Mouse (Mus musculus) lung, embryonic 14.5 days (tissue): ENCODE results near the gene Amfr. TPM values are rescaled to one million over a fixed set of nuclear protein-coding genes. Genes with fewer than 3 reads are reported as not detected.
"Not testable (repeated sequence)": the region's sequence is repeated elsewhere in the genome, so short reads cannot be mapped to it uniquely, and the experiment has no call there.

ENCODE experiments used
- ATAC-seq: fragments of 200-750 bp; cut with Nextera tagmentation; 2 replicates; pipeline ENCODE4 v1.8.0; 2017; ENCODE audit warnings: mild to moderate bottlenecking, moderate TSS enrichment, moderate library complexity; ENCODE audit not compliant: insufficient read depth
- DNase-seq: peaks from one replicate; pipeline ENCODE4 v3.0.0-alpha.2; 2015
- H3K27ac ChIP-seq: fragments of 300-500 bp; sonication (generic); 2 replicates; pipeline ENCODE4 v1.5.1; 2014; ENCODE audit warnings: low read depth, mild to moderate bottlenecking, moderate library complexity
- H3K27me3 ChIP-seq: fragments of 300-500 bp; sonication (generic); 2 replicates; pipeline ENCODE4 v1.6.1; 2014; ENCODE audit warnings: low read length, control low read depth; ENCODE audit not compliant: insufficient read depth
- H3K36me3 ChIP-seq: fragments of 300-500 bp; sonication (generic); 2 replicates; pipeline ENCODE4 v1.6.1; 2014; ENCODE audit warnings: control low read depth; ENCODE audit not compliant: insufficient read depth
- H3K4me1 ChIP-seq: fragments of 300-500 bp; sonication (generic); 2 replicates; pipeline ENCODE4 v1.6.1; 2014; ENCODE audit warnings: antibody characterized with exemption, control low read depth; ENCODE audit not compliant: insufficient read depth
- H3K4me2 ChIP-seq: fragments of 300-500 bp; sonication (generic); 2 replicates; pipeline ENCODE4 v1.6.1; 2014; ENCODE audit warnings: mild to moderate bottlenecking
- H3K4me3 ChIP-seq: fragments of 300-500 bp; sonication (generic); 2 replicates; pipeline ENCODE4 v1.5.1; 2014; ENCODE audit warnings: low read depth, low read length
- H3K9ac ChIP-seq: fragments of 300-500 bp; sonication (generic); 2 replicates; pipeline ENCODE4 v1.6.1; 2014
- H3K9me3 ChIP-seq: fragments of 300-500 bp; sonication (generic); 2 replicates; pipeline ENCODE4 v1.6.1; 2016; ENCODE audit warnings: low read depth, low read length, control low read depth
- CTCF ChIP-seq: IDR thresholded peaks from 2 replicates; pipeline ENCODE4 v1.5.1; 2016; ENCODE audit warnings: antibody characterized with exemption, low read depth
- WGBS: fragments of 180-500 bp; shearing (Covaris S2); extraction: QIAGEN DNeasy Blood & Tissue Kit; methylation state at CpG from one replicate; pipeline ENCODE4 v1.1.7; 2014; 5-methylcytosine and 5-hydroxymethylcytosine counted together
- polyA plus RNA-seq: library from polyadenylated mRNA; unstranded; fragments of >200 nt; fragmentation: Nextera tagmentation; extraction: Ambion mirVana; gene quantifications from 2 replicates; pipeline ENCODE4 v1.2.1, GENCODE M21; 2014

Amfr gene
- 53.6 and 54.7 TPM in 2 replicates for polyA plus RNA-seq

- H3K4me3 ChIP-seq, result peak within 1 kb of the TSS; percentile 94
- peaks cover 18% of the 10 kb centered on the region for H3K4me1 ChIP-seq
- under 1% methylated on average over 120 of the region's 130 CpGs for WGBS
- H3K9me3 ChIP-seq, result no peaks in the 10 kb centered on the region
- peak within 1 kb of the TSS; percentile 94 for H3K9ac ChIP-seq
- peak; percentile 89 for DNase-seq
- H3K36me3 ChIP-seq, result 0 out of 2 replicates have a peak, but pooled peaks cover 6% of the 10 kb centered on the region
- H3K4me2 ChIP-seq, result peak within 1 kb of the TSS; percentile 93
- 0 out of 2 replicates have a peak, but pooled peaks have one; percentile 1 for TF ChIP-seq CTCF
- peak within 1 kb of the TSS; percentile 94 for H3K27ac ChIP-seq
- H3K27me3 ChIP-seq, result no peaks in the 10 kb centered on the region
- ATAC-seq, result peak; percentile 94
Measured at GRCm38 (mm10) chr8:94012013-94012951, at the start of gene Amfr. TSS of gene Amfr (minus strand) at chr8:94012842.

GRCm38 (mm10) chr8:94057157-94057854 lies 44.7 kb upstream of the Amfr start:
- peak; percentile 80 for DNase-seq
- ATAC-seq, result no peak
- no peak overlapping the region for H3K4me3 ChIP-seq
- no peaks in the 10 kb centered on the region for H3K27me3 ChIP-seq
- H3K9ac ChIP-seq, result no peak overlapping the region
- TF ChIP-seq CTCF, result peak; percentile 81
- 57% methylated on average over 6 of the region's 6 CpGs for WGBS
- H3K4me1 ChIP-seq, result no peaks in the 10 kb centered on the region
- no peak overlapping the region for H3K4me2 ChIP-seq
- no peak overlapping the region for H3K27ac ChIP-seq
- H3K36me3 ChIP-seq, result peaks cover 40% of the 10 kb centered on the region
- H3K9me3 ChIP-seq, result no peaks in the 10 kb centered on the region

- DNase-seq (no peak), ATAC-seq (no peak)
- no peak overlapping the region for H3K4me3 ChIP-seq
- H3K4me1 ChIP-seq, result no peaks in the 10 kb centered on the region
- H3K4me2 ChIP-seq, result no peak overlapping the region
- H3K9ac ChIP-seq, result no peak overlapping the region
- no peaks in the 10 kb centered on the region for H3K27me3 ChIP-seq
- TF ChIP-seq CTCF, result no peak
- no peak overlapping the region for H3K27ac ChIP-seq
- WGBS, result 81% methylated on average over 12 of the region's 12 CpGs
- H3K9me3 ChIP-seq, result no peaks in the 10 kb centered on the region
- H3K36me3 ChIP-seq, result peaks cover 26% of the 10 kb centered on the region; the same call in 1 of the 2 replicates
Measured at GRCm38 (mm10) chr8:94052696-94053095, 40.1 kb upstream of the Amfr start.

- no peak overlapping the region for H3K9ac ChIP-seq
- ATAC-seq (no peak), DNase-seq (peak; percentile 6)
- no peak overlapping the region for H3K4me3 ChIP-seq
- H3K27ac ChIP-seq, result no peak overlapping the region
- no peak for TF ChIP-seq CTCF
- WGBS, result 70% methylated on average over 2 of the region's 2 CpGs
- H3K9me3 ChIP-seq, result no peaks in the 10 kb centered on the region
- peaks cover 6% of the 10 kb centered on the region; the same call in 1 of the 2 replicates for H3K36me3 ChIP-seq
- no peaks in the 10 kb centered on the region for H3K4me1 ChIP-seq
- no peaks in the 10 kb centered on the region for H3K27me3 ChIP-seq
- no peak overlapping the region for H3K4me2 ChIP-seq
Measured at GRCm38 (mm10) chr8:94047845-94048244, 35.2 kb upstream of the Amfr start.

GRCm38 (mm10) chr8:94037806-94038205 lies 25.2 kb upstream of the Amfr start:
- H3K4me3 ChIP-seq, result peak overlapping the region; percentile 66
- DNase-seq (peak; percentile 40), ATAC-seq (no peak)
- 5% methylated on average over 15 of the region's 15 CpGs for WGBS
- peak overlapping the region; percentile 55 for H3K9ac ChIP-seq
- H3K9me3 ChIP-seq, result no peaks in the 10 kb centered on the region
- H3K27me3 ChIP-seq, result no peaks in the 10 kb centered on the region
- H3K27ac ChIP-seq, result no peak overlapping the region
- peaks cover 7% of the 10 kb centered on the region; the same call in 1 of the 2 replicates for H3K4me1 ChIP-seq
- H3K4me2 ChIP-seq, result peak overlapping the region; percentile 72
- H3K36me3 ChIP-seq, result no peaks in the 10 kb centered on the region
- TF ChIP-seq CTCF, result no peak

GRCm38 (mm10) chr8:94036944-94037524 lies 24.4 kb upstream of the Amfr start, which contains the start of the genes Nudt21 and Ogfod1:
TSS of gene Nudt21 (minus strand) at chr8:94037031.
TSS of gene Ogfod1 (plus strand) at chr8:94037198.
- no peaks in the 10 kb centered on the region for H3K27me3 ChIP-seq
- peak within 1 kb of the TSS; percentile 72 for H3K9ac ChIP-seq
- H3K27ac ChIP-seq, result peak within 1 kb of the TSS; percentile 84
- DNase-seq (peak; percentile 99), ATAC-seq (peak; percentile 99)
- no peak for TF ChIP-seq CTCF
- peak within 1 kb of the TSS; percentile 66 for H3K4me3 ChIP-seq
- peak within 1 kb of the TSS; percentile 83 for H3K4me2 ChIP-seq
- peaks cover 7% of the 10 kb centered on the region; the same call in 1 of the 2 replicates for H3K4me1 ChIP-seq
- WGBS, result under 1% methylated on average over 40 of the region's 41 CpGs
- H3K36me3 ChIP-seq, result no peaks in the 10 kb centered on the region
- H3K9me3 ChIP-seq, result no peaks in the 10 kb centered on the region

GRCm38 (mm10) chr8:94036541-94036940 lies 23.9 kb upstream of the Amfr start:
- DNase-seq, result peak; percentile 88
- not testable (repeated sequence) for H3K4me1 ChIP-seq, H3K9me3 ChIP-seq, H3K27me3 ChIP-seq, H3K36me3 ChIP-seq
- peak; percentile 94 for ATAC-seq
- Histone ChIP-seq H3K4me2 (peak overlapping the region; percentile 83), H3K27ac (peak overlapping the region; percentile 84), H3K4me3 (peak overlapping the region; percentile 66), H3K9ac (peak overlapping the region; percentile 72)
- WGBS, result under 1% methylated on average over 22 of the region's 32 CpGs
